Mouse (Mus musculus) G1E-ER4 (cell line): ENCODE data around the gene Mc1r. TPM values are rescaled to one million over a fixed set of nuclear protein-coding genes. Genes with fewer than 3 reads are reported as not detected.

Experiments
- GATA1 ChIP-seq: IDR thresholded peaks from one replicate; pipeline ENCODE4 v1.8.0; 2012; ENCODE audit warnings: low read length, inconsistent platforms
- polyA plus RNA-seq: library from polyadenylated mRNA; stranded (reverse); fragments of >175 nt; gene quantifications from 2 replicates; pipeline ENCODE4 v1.2.3, GENCODE M21; 2012

Mc1r gene
- polyA plus RNA-seq, 1 experiment = 0.02 TPM

- no peak for TF ChIP-seq GATA1
Measured at GRCm38 (mm10) chr8:123422056-123422780, 15.3 kb downstream of the Mc1r start.

GRCm38 (mm10) chr8:123422781-123423159 lies 15.9 kb downstream of the Mc1r start:
- no peak for TF ChIP-seq GATA1

GRCm38 (mm10) chr8:123423441-123423840 lies 16.5 kb downstream of the Mc1r start, which contains the start of gene Def8:
TSS of gene Def8 (plus strand) at chr8:123423527.
- no peak for TF ChIP-seq GATA1

GRCm38 (mm10) chr8:123426511-123427509 lies 19.9 kb downstream of the Mc1r start:
- TF ChIP-seq GATA1 = no peak

- no peak for TF ChIP-seq GATA1
Measured at GRCm38 (mm10) chr8:123427639-123428275, 20.9 kb downstream of the Mc1r start.

- TF ChIP-seq GATA1 = no peak
Measured at GRCm38 (mm10) chr8:123428343-123428893, 21.5 kb downstream of the Mc1r start.

- no peak for TF ChIP-seq GATA1
Measured at GRCm38 (mm10) chr8:123428939-123429721, 22.2 kb downstream of the Mc1r start.

- no peak for TF ChIP-seq GATA1
Measured at GRCm38 (mm10) chr8:123431616-123432365, 24.9 kb downstream of the Mc1r start.

- TF ChIP-seq GATA1 = no peak
Measured at GRCm38 (mm10) chr8:123432381-123432780, 25.5 kb downstream of the Mc1r start.

GRCm38 (mm10) chr8:123441788-123442187 lies 34.9 kb downstream of the Mc1r start:
- TF ChIP-seq GATA1 = no peak

- TF ChIP-seq GATA1 = no peak
Measured at GRCm38 (mm10) chr8:123442351-123442750, 35.4 kb downstream of the Mc1r start.

GRCm38 (mm10) chr8:123442871-123443575 lies 36.1 kb downstream of the Mc1r start:
- TF ChIP-seq GATA1 = no peak

- no peak for TF ChIP-seq GATA1
Measured at GRCm38 (mm10) chr8:123443576-123443921, 36.6 kb downstream of the Mc1r start.

- TF ChIP-seq GATA1 = no peak
Measured at GRCm38 (mm10) chr8:123444131-123444530, 37.2 kb downstream of the Mc1r start.
